Mouse (Mus musculus): Measurements from ENCODE around the gene Gm20388.

Gm20388 gene

DNA sequence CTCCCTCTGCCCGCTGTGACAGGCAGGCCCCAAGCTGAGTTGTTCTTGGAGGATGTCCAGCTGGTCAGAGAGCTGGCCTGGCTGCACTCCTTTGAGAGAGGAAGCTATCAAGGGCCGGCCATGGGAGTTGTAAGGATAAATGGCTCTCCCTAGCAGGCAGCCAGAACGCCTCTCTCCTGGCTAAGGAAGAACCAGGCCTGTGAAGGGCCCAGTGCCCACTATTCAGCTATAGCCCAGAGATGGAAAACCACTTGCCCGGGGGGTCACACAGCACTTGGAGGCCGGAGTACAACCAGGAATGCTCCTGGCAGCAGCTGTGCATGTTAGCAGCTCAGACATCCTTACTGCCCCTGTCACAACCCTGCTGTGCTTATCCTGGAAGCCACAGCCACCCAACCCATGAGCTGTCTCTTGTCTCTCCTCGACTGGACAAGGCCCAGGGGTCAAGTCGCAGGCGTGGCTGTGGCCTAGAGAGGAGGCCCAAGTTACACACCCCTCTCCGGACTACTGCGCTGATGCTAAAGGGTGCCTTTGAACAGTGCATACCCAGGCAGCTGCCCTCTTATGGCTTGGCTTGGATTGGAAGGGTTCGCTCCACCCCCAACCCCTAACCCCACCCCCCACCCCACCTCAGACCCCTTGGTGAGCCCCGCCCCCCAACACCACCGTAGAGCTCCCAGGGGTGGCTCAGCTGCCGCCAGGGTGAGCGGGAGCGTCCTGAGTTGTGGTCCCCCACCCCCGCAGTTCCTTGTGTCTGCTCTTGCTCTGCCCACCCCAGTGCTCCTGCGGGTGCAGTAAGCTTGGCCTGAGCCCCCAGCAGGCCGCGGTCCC, 593.8 kb downstream of the Gm20388 start:
- DNase-seq (ENCODE audit: low spot score in 2 of 2) = no peak

DNA sequence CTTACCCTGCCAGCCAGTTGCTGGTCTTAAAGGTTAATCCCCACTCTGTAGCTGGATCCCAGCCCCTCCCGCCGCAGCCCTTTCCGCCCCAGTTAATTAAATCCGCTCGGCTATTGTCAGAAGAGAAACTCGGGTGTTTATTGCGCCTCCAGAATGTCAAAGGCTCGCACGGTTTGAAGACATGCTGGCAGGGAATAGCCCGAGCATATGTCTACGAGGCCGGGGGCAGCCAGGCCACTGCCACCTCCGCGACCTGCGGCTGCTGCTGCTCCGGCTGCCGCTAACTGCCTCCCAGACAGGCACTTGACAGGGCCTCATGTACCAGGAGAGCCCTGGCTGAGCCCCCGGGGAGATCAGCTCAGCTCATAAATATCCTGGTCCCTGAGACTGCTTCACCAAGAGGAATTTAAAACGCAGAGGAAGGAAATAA, 594.5 kb downstream of the Gm20388 start:
- DNase-seq (ENCODE audit: low spot score in 2 of 2) = no peak

GRCm38 (mm10) chr8:120505619-120506310, 595.1 kb downstream of the Gm20388 start:
- no peak for DNase-seq (ENCODE audit: low spot score in 2 of 2)

DNA sequence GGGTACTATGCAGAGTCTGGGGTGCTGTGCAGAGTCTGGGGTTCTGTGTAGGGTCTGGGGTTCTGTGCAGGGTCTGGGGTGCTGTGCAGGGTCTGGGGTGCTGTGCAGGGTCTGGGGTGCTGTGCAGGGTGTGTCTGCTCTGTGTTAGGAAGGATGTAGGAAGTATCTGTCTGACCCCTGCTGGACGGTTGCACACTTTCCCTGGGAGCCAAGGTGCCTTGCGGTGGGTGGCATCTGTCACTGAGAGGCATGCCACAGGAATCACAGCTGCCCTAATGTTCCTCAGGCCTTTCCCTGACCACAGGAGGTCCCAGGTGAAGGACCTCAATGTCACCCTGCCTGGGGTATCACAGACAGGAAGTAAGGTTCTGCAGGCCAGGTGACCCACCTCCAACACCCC, 595.9 kb downstream of the Gm20388 start:
- no peak for DNase-seq (ENCODE audit: low spot score in 2 of 2)

- DNase-seq (ENCODE audit: low spot score in 2 of 2) = no peak
These were observed 596.6 kb downstream of the Gm20388 start for GRCm38 (mm10) chr8:120507290-120507689.

GRCm38 (mm10) chr8:120509136-120510034, 598.7 kb downstream of the Gm20388 start:
- DNase-seq (ENCODE audit: low spot score in 2 of 2) = no peak

DNA sequence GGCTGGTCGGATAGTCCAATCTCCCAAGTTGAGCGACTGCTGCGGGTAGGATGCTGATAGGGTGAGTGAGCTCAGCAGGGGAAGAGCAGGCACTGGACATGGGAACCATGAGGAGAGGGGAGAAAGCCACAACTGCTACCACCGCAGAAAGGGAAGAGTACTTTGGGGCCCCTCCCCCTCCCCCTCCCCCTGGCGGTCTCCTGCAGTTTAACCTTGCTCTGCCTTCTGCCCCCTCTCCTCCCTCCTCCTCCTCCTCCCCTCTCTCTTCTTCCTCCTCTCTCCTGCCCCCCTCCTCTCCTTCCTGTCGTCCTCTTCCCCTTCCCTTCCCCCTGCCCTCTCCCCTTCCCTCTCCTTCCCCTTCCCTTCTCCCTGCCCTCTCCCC, 599.4 kb downstream of the Gm20388 start:
- no peak for DNase-seq (ENCODE audit: low spot score in 2 of 2)

DNA sequence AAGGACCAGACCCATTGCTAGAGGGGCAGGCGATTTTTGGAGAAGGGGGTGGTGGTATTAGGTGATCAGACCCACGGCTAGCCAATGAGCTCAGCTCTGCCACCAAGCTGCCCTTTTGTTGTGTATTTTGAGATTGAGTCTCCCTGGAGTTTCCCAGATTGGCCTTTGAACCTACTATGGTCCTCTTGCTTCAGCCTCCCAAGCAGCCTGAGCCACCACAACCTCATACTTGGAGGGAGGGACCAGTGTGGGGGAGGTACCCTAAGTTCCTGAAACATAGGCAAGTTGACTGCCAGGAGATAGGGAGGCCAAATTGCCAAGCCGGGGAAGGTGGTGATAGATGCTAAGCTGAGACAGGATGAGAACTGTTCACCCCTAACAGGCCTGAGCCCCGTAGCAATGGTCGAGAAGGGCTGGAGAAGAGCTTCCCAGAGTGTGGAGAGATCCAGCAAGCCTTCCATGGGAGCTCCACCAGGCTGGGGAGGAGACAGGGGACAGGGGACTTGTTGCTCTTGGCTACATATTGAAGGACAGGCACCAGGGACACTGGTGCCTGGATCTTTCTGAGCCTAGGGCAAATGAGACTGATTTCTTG, 600.3 kb downstream of the Gm20388 start:
- DNase-seq (ENCODE audit: low spot score in 2 of 2) = no peak

- no peak for DNase-seq (ENCODE audit: low spot score in 2 of 2)
These were observed 601.1 kb downstream of the Gm20388 start for GRCm38 (mm10) chr8:120511737-120512136.

GRCm38 (mm10) chr8:120512326-120512725, 601.7 kb downstream of the Gm20388 start:
- no peak for DNase-seq (ENCODE audit: low spot score in 2 of 2)

- DNase-seq (ENCODE audit: low spot score in 2 of 2) = no peak
These were observed 602.5 kb downstream of the Gm20388 start for GRCm38 (mm10) chr8:120513145-120513544.

DNA sequence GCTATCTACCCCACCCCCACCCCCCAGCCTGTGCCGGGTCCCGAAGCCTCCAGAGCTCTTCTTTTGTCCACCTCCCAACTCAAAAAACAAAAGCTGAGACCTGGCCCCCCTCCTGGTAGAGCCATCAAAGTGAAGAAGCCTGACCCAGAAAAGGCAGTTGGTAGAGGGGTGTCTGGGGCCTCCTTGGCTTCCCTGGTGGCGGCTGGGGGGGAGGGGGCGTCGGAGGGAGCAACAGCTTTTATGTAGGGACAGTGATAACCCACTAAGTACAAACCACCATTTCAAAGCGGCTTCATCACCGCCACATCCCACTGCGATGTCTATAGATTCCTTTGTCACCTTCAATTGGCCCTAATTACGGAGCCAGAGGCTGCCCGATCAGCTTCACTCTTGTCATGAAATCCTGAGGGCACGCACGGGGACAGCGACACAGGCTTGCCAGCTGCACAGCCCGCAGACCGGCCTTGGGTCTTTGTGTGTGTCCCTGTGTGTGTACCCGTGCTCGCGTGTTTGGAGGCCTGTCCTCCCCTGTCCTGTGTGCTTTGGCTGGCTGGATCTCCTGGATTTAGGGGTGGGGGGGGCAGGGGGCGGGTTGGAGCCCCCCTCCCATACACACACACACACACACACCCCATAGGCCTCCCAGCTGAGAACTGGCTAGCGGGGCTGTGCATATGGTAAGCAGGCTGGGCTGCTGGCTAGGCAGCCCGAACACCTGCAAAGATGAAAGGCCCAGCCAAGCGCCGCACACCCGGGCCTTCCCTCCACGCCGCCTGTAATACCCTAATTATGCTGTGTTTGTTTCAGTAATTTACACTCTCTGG, 603.2 kb downstream of the Gm20388 start:
- DNase-seq (ENCODE audit: low spot score in 2 of 2) = no peak

- DNase-seq (ENCODE audit: low spot score in 2 of 2) = no peak
These were observed 604.6 kb downstream of the Gm20388 start for GRCm38 (mm10) chr8:120515214-120515613.

DNA sequence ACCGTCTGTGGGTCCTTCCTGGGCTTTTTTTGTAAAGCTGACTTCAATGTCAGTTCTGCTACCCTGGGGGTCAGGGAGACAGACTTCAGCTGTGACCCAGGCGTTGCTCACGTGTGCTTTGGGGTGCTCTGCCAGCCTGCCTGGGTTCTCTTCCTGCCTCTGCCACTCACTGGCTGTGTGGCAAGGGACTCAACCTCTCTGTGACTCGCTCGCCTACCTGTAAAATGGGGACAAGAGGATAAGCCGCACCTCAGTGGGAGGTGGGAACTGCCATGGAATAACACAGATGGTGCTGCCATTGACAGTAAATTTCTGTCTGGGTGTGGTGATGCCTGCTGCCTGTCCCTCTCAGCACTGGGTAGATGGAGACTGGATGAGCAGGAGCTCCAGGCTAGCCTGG, 605.0 kb downstream of the Gm20388 start:
- DNase-seq (ENCODE audit: low spot score in 2 of 2) = no peak

DNA sequence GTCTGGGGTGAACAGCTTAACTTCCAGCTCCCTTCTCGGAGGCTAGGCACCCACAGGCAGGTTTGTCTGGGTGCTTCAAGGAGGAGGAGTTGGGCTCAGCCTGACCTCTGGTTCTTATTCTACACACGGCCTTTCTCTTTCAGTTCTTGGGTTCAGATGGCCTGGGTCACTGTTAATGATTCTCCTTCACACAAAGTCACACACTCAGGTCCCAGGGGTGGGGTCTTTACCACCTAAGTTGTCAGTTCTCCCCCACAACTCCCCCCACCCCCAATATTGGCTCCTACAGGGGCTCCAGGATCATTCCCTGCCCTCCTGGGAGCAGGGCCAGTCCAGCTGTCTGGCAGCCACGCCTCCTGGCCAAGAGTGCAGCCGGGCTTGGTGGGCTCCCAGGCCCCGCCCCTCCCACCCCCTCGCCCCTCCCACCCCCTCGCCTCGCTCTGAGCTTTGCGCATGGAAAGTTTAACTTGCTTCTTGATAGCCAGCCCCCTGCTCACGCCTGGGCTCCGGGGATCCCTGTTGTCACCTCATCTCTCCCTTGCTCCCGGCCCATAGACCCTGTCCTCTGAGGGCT, 605.6 kb downstream of the Gm20388 start:
- no peak for DNase-seq (ENCODE audit: low spot score in 2 of 2)

DNA sequence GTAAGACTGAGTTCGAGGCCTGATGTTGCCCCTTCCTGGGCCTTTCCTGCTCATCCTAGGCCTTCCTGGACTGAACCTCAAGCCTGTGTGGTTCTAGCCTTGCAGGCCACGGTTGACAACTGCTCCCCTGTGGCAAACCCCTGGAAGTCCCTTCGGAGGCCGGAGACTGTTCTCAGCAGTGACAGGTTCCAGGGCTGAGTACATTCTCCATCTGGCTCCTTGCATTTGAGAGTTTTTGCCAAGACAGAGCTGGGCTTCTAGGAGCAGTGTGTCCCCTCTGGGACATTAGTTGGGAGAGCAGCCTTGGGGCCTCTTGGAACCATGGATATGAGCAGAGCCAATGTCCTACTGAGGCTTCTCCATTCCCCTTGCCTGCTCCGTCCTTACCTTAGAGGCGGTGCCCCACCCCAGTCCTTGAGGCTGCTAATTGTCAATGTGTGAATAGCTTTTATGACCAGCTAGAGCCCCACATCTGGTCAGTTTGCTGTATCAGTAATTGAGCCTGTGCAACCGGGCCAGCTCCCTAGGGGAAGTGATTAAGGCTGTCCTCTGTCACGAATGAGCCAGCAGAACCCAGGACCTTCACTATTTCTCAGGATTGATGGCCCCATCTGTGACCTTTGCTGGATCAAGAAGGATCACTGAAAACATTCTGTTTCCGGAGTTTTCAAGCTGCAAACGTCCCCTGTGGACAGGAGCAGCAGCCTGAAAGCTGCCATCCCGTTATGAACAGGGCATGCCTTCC, 607.2 kb downstream of the Gm20388 start:
- no peak for DNase-seq (ENCODE audit: low spot score in 2 of 2)

DNA sequence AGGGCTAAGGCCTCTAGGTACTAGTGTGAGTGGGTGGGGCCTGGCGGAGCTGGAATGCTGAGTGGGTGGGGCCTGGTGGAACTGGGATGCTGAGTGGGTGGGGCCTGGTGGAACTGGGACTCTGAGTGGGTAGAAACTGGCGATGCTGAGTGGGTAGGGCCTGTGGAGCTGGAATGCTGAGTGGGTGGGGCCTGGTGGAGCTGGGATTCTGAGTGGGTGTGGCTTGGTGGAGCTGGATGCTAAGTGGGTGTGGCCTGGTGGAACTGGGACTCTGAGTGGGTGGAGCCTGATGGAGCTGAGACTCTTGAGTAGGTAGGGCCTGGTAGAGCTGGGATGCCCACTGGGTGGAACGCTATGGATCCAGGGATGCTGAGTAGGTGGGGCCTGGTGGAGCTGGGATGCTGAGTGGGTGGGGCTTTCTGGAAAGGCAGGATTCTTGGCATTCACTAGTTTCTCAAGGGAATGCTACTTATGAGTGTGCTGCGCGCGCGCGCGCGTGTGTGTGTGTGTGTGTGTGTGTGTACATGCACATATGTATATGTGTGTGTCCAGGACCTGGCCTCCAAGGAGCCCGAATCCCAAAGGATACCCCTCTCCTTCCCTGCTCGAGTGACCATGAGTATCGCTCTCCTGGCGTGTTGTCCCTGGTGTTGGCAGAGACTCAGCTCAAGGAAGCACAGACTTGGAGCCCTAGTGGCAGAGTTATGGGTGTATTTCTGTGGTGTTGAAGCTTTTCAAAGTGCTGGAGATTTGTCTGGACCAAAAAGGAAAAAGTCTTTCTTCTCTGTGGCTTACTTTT, 608.3 kb downstream of the Gm20388 start:
- DNase-seq (ENCODE audit: low spot score in 2 of 2) = no peak

DNA sequence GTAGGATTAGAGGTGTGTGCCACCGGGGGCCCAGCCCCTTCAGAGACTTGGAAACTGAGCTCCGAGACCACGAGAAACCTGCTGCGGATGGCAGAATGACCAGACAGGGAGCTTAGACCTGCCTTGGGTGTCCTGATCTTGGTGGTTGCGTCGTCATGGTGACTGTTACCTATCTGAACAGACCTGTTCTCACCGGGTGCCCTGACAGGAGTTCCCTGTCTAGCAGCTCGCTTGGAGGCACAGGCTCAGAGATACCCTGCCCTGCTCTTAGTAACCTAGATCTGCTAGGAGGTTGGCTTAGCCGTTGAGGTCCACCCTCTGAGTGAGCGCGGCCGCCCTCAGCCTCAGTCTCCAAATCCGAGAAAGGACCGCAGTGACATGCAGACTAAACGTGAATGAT, 609.6 kb downstream of the Gm20388 start:
- no peak for DNase-seq (ENCODE audit: low spot score in 2 of 2)
